Mouse (Mus musculus) liver, postnatal 0 days (tissue): Measurements from ENCODE around the gene Ephb1. TPM values are rescaled to one million over a fixed set of nuclear protein-coding genes. Genes with fewer than 3 reads are reported as not detected.

Experiments used
- ATAC-seq: fragments of 200-750 bp; cut with Nextera tagmentation; 2 replicates; pipeline ENCODE4 v1.8.0; 2017; ENCODE audit warnings: mild to moderate bottlenecking, moderate library complexity
- DNase-seq: peaks from one replicate; pipeline ENCODE4 v3.0.0-alpha.2; 2016
- H3K27ac ChIP-seq: fragments of 300-500 bp; sonication (generic); 2 replicates; pipeline ENCODE4 v1.5.1; 2014; ENCODE audit warnings: antibody characterized with exemption, moderate library complexity, mild to moderate bottlenecking, low read depth
- H3K27me3 ChIP-seq: fragments of 300-500 bp; sonication (generic); 2 replicates; pipeline ENCODE4 v1.6.1; 2014; ENCODE audit warnings: low read length, control low read depth, mixed read lengths; ENCODE audit not compliant: insufficient read depth
- H3K36me3 ChIP-seq: fragments of 300-500 bp; sonication (generic); replicated peaks from 2 replicates; pipeline ENCODE4 v1.6.1; 2014; ENCODE audit warnings: mild to moderate bottlenecking, control low read depth, low read length, moderate library complexity, mixed read lengths; ENCODE audit not compliant: insufficient read depth
- H3K4me1 ChIP-seq: fragments of 300-500 bp; sonication (generic); 2 replicates; pipeline ENCODE4 v1.6.1; 2014; ENCODE audit warnings: antibody characterized with exemption, mild to moderate bottlenecking, control low read depth; ENCODE audit not compliant: insufficient read depth
- H3K4me2 ChIP-seq: fragments of 300-500 bp; sonication (generic); 2 replicates; pipeline ENCODE4 v1.6.1; 2014; ENCODE audit warnings: low read depth, mild to moderate bottlenecking, low read length, moderate library complexity, mixed read lengths
- H3K4me3 ChIP-seq: fragments of 300-500 bp; sonication (generic); 2 replicates; pipeline ENCODE4 v1.5.1; 2014; ENCODE audit warnings: low read depth, low read length
- H3K9ac ChIP-seq: fragments of 300-500 bp; sonication (generic); replicated peaks from 2 replicates; pipeline ENCODE4 v1.6.1; 2014; ENCODE audit warnings: mild to moderate bottlenecking, moderate library complexity
- H3K9me3 ChIP-seq: fragments of 300-500 bp; sonication (generic); 2 replicates; pipeline ENCODE4 v1.6.1; 2016; ENCODE audit warnings: mild to moderate bottlenecking, control low read depth, low read length, mixed read lengths
- CTCF ChIP-seq: sonication (generic); IDR thresholded peaks from 2 replicates; pipeline ENCODE4 v1.5.1; 2016; ENCODE audit warnings: antibody characterized with exemption, low read depth
- EP300 ChIP-seq: IDR thresholded peaks from 2 replicates; pipeline ENCODE4 v1.6.1; 2016; ENCODE audit warnings: antibody characterized with exemption, low read depth, mild to moderate bottlenecking
- WGBS: fragments of 180-500 bp; shearing (Covaris S2); extraction: QIAGEN DNeasy Blood & Tissue Kit; methylation state at CpG from one replicate; pipeline ENCODE4 v1.1.7; 2014; ENCODE audit not compliant: insufficient replicate concordance; 5-methylcytosine and 5-hydroxymethylcytosine counted together
- polyA plus RNA-seq: library from polyadenylated mRNA; unstranded; fragments of >200 nt; fragmentation: Nextera tagmentation; extraction: Ambion mirVana; gene quantifications from 2 replicates; pipeline ENCODE4 v1.2.1, GENCODE M21; 2015

Ephb1 gene
- polyA plus RNA-seq, 1 experiment from 2014 or later, result 0.28 TPM

GRCm38 (mm10) chr9:101945814-101946213 is 408.7 kb downstream of the Ephb1 start:
- DNase-seq, result no peak

GRCm38 (mm10) chr9:101945326-101945725 is 409.2 kb downstream of the Ephb1 start:
- Histone ChIP-seq H3K9ac (no peak overlapping the region), H3K9me3 (no peaks in the 10 kb centered on the region), H3K36me3 (no peaks in the 10 kb centered on the region), H3K27me3 (no peaks in the 10 kb centered on the region), H3K4me1 (no peaks in the 10 kb centered on the region), H3K4me2 (no peak overlapping the region), H3K27ac (no peak overlapping the region), H3K4me3 (no peak overlapping the region)
- WGBS, result 68% methylated on average over 7 of the region's 7 CpGs
- ATAC-seq, result no peak
- DNase-seq, result no peak
- no peak for TF ChIP-seq CTCF

More at GRCm38 (mm10) chr9:101945814-101946213, 408.7 kb downstream of the Ephb1 start:
- Histone ChIP-seq H3K4me1 (no peaks in the 10 kb centered on the region), H3K36me3 (no peaks in the 10 kb centered on the region), H3K27me3 (no peaks in the 10 kb centered on the region), H3K27ac (no peak overlapping the region), H3K9ac (no peak overlapping the region), H3K4me3 (no peak overlapping the region), H3K9me3 (no peaks in the 10 kb centered on the region), H3K4me2 (no peak overlapping the region)
- no peak; the same call in 1 of the 2 replicates for ATAC-seq
- 43% methylated on average over 4 of the region's 4 CpGs for WGBS
- TF ChIP-seq CTCF, result no peak
- TF ChIP-seq EP300, result peak; percentile 87

GRCm38 (mm10) chr9:101942058-101942669 is 412.3 kb downstream of the Ephb1 start:
- no peak overlapping the region for H3K4me2 ChIP-seq
- H3K4me3 ChIP-seq, result no peak overlapping the region
- no peaks in the 10 kb centered on the region for H3K9me3 ChIP-seq
- H3K9ac ChIP-seq, result no peak overlapping the region
- TF ChIP-seq EP300, result no peak
- no peak for ATAC-seq
- no peaks in the 10 kb centered on the region for H3K36me3 ChIP-seq
- H3K27ac ChIP-seq, result no peak overlapping the region
- H3K4me1 ChIP-seq, result no peaks in the 10 kb centered on the region
- no peak for DNase-seq
- 64% methylated on average over 9 of the region's 9 CpGs for WGBS
- H3K27me3 ChIP-seq, result no peaks in the 10 kb centered on the region

- Histone ChIP-seq H3K27ac (no peak overlapping the region), H3K36me3 (no peaks in the 10 kb centered on the region), H3K4me1 (no peaks in the 10 kb centered on the region), H3K9me3 (no peaks in the 10 kb centered on the region), H3K9ac (no peak overlapping the region), H3K27me3 (no peaks in the 10 kb centered on the region), H3K4me2 (no peak overlapping the region), H3K4me3 (no peak overlapping the region)
- DNase-seq (no peak), ATAC-seq (no peak)
- WGBS, result 45% methylated on average over 3 of the region's 3 CpGs
- TF ChIP-seq CTCF (no peak), EP300 (0 out of 2 replicates have a peak, but pooled peaks have one; percentile 6)
Measured at GRCm38 (mm10) chr9:101940182-101940581, 414.3 kb downstream of the Ephb1 start.

GRCm38 (mm10) chr9:101939006-101939405 is 415.5 kb downstream of the Ephb1 start:
- TF ChIP-seq CTCF (no peak), EP300 (no peak)
- ATAC-seq (no peak), DNase-seq (no peak)
- Histone ChIP-seq H3K4me1 (no peaks in the 10 kb centered on the region), H3K36me3 (no peaks in the 10 kb centered on the region), H3K27me3 (no peaks in the 10 kb centered on the region), H3K4me2 (no peak overlapping the region), H3K9ac (no peak overlapping the region), H3K9me3 (no peaks in the 10 kb centered on the region), H3K4me3 (no peak overlapping the region), H3K27ac (no peak overlapping the region)
- WGBS, result 90% methylated on average over 5 of the region's 5 CpGs

GRCm38 (mm10) chr9:101938066-101938465 is 416.4 kb downstream of the Ephb1 start:
- Histone ChIP-seq H3K9me3 (no peaks in the 10 kb centered on the region), H3K4me2 (no peak overlapping the region), H3K9ac (no peak overlapping the region), H3K4me3 (no peak overlapping the region), H3K27me3 (no peaks in the 10 kb centered on the region), H3K4me1 (no peaks in the 10 kb centered on the region), H3K36me3 (no peaks in the 10 kb centered on the region), H3K27ac (no peak overlapping the region)
- ATAC-seq, result no peak
- no peak for TF ChIP-seq CTCF
- no peak for TF ChIP-seq EP300
- 76% methylated on average over 4 of the region's 4 CpGs for WGBS
- no peak for DNase-seq

GRCm38 (mm10) chr9:101934887-101935286 is 419.6 kb downstream of the Ephb1 start:
- no peak for ATAC-seq
- no peak for TF ChIP-seq CTCF
- TF ChIP-seq EP300, result no peak
- no peak overlapping the region for H3K9ac ChIP-seq

More at GRCm38 (mm10) chr9:101934887-101935286, 419.6 kb downstream of the Ephb1 start:
- H3K4me2 ChIP-seq, result no peak overlapping the region
- H3K4me1 ChIP-seq, result no peaks in the 10 kb centered on the region
- no peak for DNase-seq
- H3K9me3 ChIP-seq, result no peaks in the 10 kb centered on the region
- H3K36me3 ChIP-seq, result no peaks in the 10 kb centered on the region
- no peak overlapping the region for H3K4me3 ChIP-seq
- H3K27me3 ChIP-seq, result no peaks in the 10 kb centered on the region
- WGBS, result 74% methylated on average over 8 of the region's 8 CpGs
- H3K27ac ChIP-seq, result no peak overlapping the region
